In the genomic region with DNA sequence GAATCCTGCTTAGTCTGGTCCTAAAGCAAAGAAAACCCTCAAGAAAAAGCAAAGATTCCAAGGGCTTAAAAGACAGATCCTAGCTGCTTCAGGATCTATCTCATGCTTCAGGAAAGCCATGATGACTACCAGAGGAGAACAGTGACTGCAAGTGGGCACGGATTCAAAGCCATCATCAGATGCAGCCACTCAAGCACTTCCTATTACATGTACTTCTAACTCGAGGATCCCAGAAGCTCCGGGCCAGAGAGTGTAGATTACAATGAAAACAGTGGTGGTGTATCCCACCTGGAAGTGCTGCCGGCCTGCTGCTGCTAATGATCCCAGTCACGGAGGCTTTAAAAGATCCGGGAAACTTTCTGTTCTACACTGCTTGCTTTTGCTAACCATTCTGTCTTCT, we compare ENCODE assay signal across 8 mouse cellular contexts. TPM values are rescaled to one million over a fixed set of nuclear protein-coding genes. Genes with fewer than 3 reads are reported as not detected.
DNase-seq lines count a peak whose midpoint lies in the region; ATAC-seq lines count a peak whose summit lies in the region.

No protein-coding gene starts in this region.

- ATAC-seq in hindbrain, embryonic 11.5 days (ENCODE audit: low FRiP score) = no peak
- ATAC-seq in lung, embryonic 16.5 days (ENCODE audit: low read depth) = no peak

- no peaks in the 10 kb centered on the region for H3K9me3 ChIP-seq in hindbrain, embryonic 11.5 days (ENCODE audit: control insufficient read depth, low read length)
- no peaks in the 10 kb centered on the region for H3K9me3 ChIP-seq in lung, embryonic 16.5 days (ENCODE audit: control insufficient read depth, low read length)

- no peak overlapping the region for H3K9ac ChIP-seq in hindbrain, embryonic 11.5 days (ENCODE audit: low read depth, low read length)
- H3K9ac ChIP-seq in lung, embryonic 16.5 days (ENCODE audit: low read length) = peak overlapping the region; percentile 47

- no peak overlapping the region for H3K27ac ChIP-seq in hindbrain, embryonic 11.5 days (ENCODE audit: low read depth, low read length)
- 0 out of 2 replicates have a peak overlapping the region, but pooled peaks have one; percentile 3 for H3K27ac ChIP-seq in lung, embryonic 16.5 days (ENCODE audit: low read length)

- H3K36me3 ChIP-seq in hindbrain, embryonic 11.5 days (ENCODE audit: control insufficient read depth, insufficient read depth, low read length) = no peaks in the 10 kb centered on the region
- H3K36me3 ChIP-seq in lung, embryonic 16.5 days (ENCODE audit: control insufficient read depth, insufficient read depth, low read length) = no peaks in the 10 kb centered on the region

- H3K4me1 ChIP-seq in hindbrain, embryonic 11.5 days (replicated peaks; ENCODE audit: control insufficient read depth, insufficient read depth, low read length) = 0 out of 2 replicates have a peak, but pooled peaks cover 6% of the 10 kb centered on the region
- peaks cover 26% of the 10 kb centered on the region for H3K4me1 ChIP-seq in lung, embryonic 16.5 days (replicated peaks; ENCODE audit: control insufficient read depth, insufficient read depth, low read length)

- H3K27me3 ChIP-seq in hindbrain, embryonic 11.5 days (ENCODE audit: control insufficient read depth, insufficient read depth, low read length) = no peaks in the 10 kb centered on the region
- H3K27me3 ChIP-seq in lung, embryonic 16.5 days (ENCODE audit: control insufficient read depth, insufficient read depth, low read depth, low read length) = no peaks in the 10 kb centered on the region

- 51% methylated on average over 6 of the region's 6 CpGs for WGBS in hindbrain, embryonic 11.5 days
- 7% methylated on average over 6 of the region's 6 CpGs for WGBS in lung, embryonic 16.5 days

- DNase-seq in adrenal gland, postnatal 36 days = peak; percentile 24 to 43
- no peak for DNase-seq in adrenal gland, adult 18-20 months (ENCODE audit: low spot score in 2 of 2)
- peak; percentile 45 for DNase-seq in brain, adult 2 months (ENCODE audit: low read depth, low spot score)
- no peak for DNase-seq in hindbrain, embryonic 11.5 days (ENCODE audit: low spot score)
- DNase-seq in ovary, postnatal 14 days (ENCODE audit: low spot score) = no peak
- DNase-seq in cerebellum, adult 11 months = no peak
- DNase-seq in right cerebral cortex, postnatal 25 days = no peak

- peak overlapping the region; percentile 100; the same call in 1 of the 2 replicates for H3K4me3 ChIP-seq in hindbrain, embryonic 11.5 days (ENCODE audit: low read depth, low read length)
- peak overlapping the region; percentile 28 for H3K4me3 ChIP-seq in lung, embryonic 16.5 days (ENCODE audit: low read length)

- H3K4me2 ChIP-seq in hindbrain, embryonic 11.5 days (replicated peaks; ENCODE audit: low read depth, low read length) = peak overlapping the region; percentile 55
- H3K4me2 ChIP-seq in lung, embryonic 16.5 days (ENCODE audit: low read depth, low read length) = peak overlapping the region; percentile 72

RNA-seq across cellular contexts. Expression of gene Stt3b, which starts 4.0 kb away (rescaled TPM):
- total RNA-seq in adrenal gland, postnatal 36 days (2021) = 100 to 1,000 TPM; 133 to 140 TPM
- total RNA-seq in adrenal gland, adult 18-20 months (2021) = 100 to 1,000 TPM; 123 to 124 TPM
- 112 and 123 TPM in 2 replicates for polyA plus RNA-seq in hindbrain, embryonic 11.5 days (2014; fragmentation: Nextera tagmentation; extraction: Ambion mirVana)
- 91.3 and 91.9 TPM in 2 replicates for polyA plus RNA-seq in lung, embryonic 16.5 days (2015; fragmentation: Nextera tagmentation; extraction: Ambion mirVana)

Comparison
In these comparisons a context has a peak if more than half of its experiments do, and no peak if none do; other contexts are left out.
1. DNase-seq: peak in adrenal gland, postnatal 36 days (2 of 2) and brain, adult 2 months (single experiment); none in adrenal gland, adult 18-20 months (0 of 2), hindbrain, embryonic 11.5 days (single experiment), ovary, postnatal 14 days (single experiment), cerebellum, adult 11 months (single experiment) and right cerebral cortex, postnatal 25 days (single experiment).